Mouse (Mus musculus) liver, adult 2 months (tissue): ENCODE measurements around the gene Ago1. TPM values are rescaled to one million over a fixed set of nuclear protein-coding genes. Genes with fewer than 3 reads are reported as not detected.
A peak's percentile ranks its signal among the peaks of the same experiment; 100 is the strongest.

Experiments
- DNase-seq: peaks from one replicate; pipeline ENCODE4 v3.0.0-alpha.2; 2011; ENCODE audit warnings: low read depth, low spot score; ENCODE audit errors: extremely low read depth
- H3K27ac ChIP-seq: fragments of 200-500 bp; replicated peaks from 2 replicates; pipeline ENCODE4 v1.5.1; 2012; ENCODE audit warnings: low read depth, mild to moderate bottlenecking, control low read depth, inconsistent platforms, low read length; ENCODE audit not compliant: insufficient read depth
- H3K27me3 ChIP-seq: fragments of 200-500 bp; 2 replicates; pipeline ENCODE4 v1.6.1; 2012; ENCODE audit warnings: mild to moderate bottlenecking, moderate library complexity, low read length, inconsistent platforms; ENCODE audit not compliant: control insufficient read depth, insufficient read depth
- H3K36me3 ChIP-seq: fragments of 200-500 bp; 2 replicates; pipeline ENCODE4 v1.6.1; 2012; ENCODE audit warnings: low read length, inconsistent platforms; ENCODE audit not compliant: control insufficient read depth, insufficient read depth
- H3K4me1 ChIP-seq: fragments of 200-500 bp; 2 replicates; pipeline ENCODE4 v1.6.1; 2011; ENCODE audit warnings: low read length; ENCODE audit not compliant: control insufficient read depth, insufficient read depth
- H3K4me3 ChIP-seq: fragments of 200-500 bp; 2 replicates; pipeline ENCODE4 v1.5.1; 2011; ENCODE audit warnings: low read depth, mild to moderate bottlenecking, control low read depth, low read length, moderate library complexity; ENCODE audit not compliant: insufficient read depth
- H3K79me2 ChIP-seq: fragments of 200-500 bp; 2 replicates; pipeline ENCODE4 v1.6.1; 2012; ENCODE audit warnings: inconsistent platforms, mild to moderate bottlenecking, low read length, moderate library complexity; ENCODE audit not compliant: control insufficient read depth, insufficient read depth
- H3K9ac ChIP-seq: fragments of 200-500 bp; 2 replicates; pipeline ENCODE4 v1.6.1; 2012; ENCODE audit warnings: low read depth, mild to moderate bottlenecking, control low read depth, inconsistent platforms, low read length
- CTCF ChIP-seq: fragments of 200-500 bp; IDR thresholded peaks from 2 replicates; pipeline ENCODE4 v1.5.1; 2011; ENCODE audit warnings: low read depth, low read length, control low read depth
- POLR2A ChIP-seq: fragments of 200-500 bp; IDR thresholded peaks from 2 replicates; pipeline ENCODE4 v1.6.1; 2011; ENCODE audit warnings: low read length, control low read depth; ENCODE audit not compliant: insufficient read depth; ENCODE audit errors: extremely low read depth
- WGBS: fragments of 180-500 bp; shearing (Covaris S2); methylation state at CpG from one replicate; pipeline ENCODE4 v1.1.7; 2018; 5-methylcytosine and 5-hydroxymethylcytosine counted together
- polyA plus RNA-seq: library from polyadenylated mRNA; depleted of rRNA; stranded (reverse); fragments of >200 nt; gene quantifications from 2 replicates; pipeline ENCODE4 v1.2.3, GENCODE M21; 2012; rRNA removed
- total RNA-seq: library from RNA; depleted of rRNA; stranded (reverse); fragments of >200 nt; gene quantifications from 2 replicates; pipeline ENCODE4 v1.2.3, GENCODE M21; 2014; rRNA removed

Ago1 gene
- total and polyA plus RNA-seq, 2 experiments: 6.5 to 9.7 TPM

DNA sequence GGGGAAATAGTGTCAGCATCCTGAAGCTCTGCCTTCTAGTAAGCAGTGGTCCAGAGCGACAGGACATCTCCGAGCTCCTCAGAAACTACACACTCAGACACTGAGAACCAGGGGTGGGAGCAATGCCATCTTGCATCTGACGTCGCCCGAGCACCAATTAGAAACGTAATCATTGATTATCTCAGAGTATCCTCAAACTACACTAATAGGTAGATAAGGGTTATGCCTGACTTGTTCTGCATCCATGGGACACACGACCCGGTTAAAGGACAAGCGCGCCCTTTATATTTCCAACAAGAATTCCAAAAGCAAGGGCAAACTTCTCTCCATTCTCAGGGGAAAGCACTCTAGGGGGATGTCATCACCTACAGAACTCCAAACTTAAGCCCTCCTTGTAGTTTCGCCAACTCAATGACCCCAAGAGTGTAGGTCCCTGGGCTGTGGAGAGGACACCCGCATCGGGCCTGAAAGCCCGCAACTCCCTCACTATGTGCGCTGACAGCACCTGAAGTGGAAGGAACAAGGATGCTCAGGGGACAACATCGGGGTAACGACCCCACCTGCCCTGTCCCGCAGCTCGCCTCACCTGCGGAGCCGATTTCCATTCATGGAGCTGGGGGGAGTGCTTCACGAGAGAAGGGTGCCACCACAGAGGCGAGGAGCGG is 39.6 kb downstream of the Ago1 start:
- Histone ChIP-seq H3K4me3 (peak overlapping the region; percentile 93), H3K79me2 (peaks cover 4% of the 10 kb centered on the region; the same call in 1 of the 2 replicates), H3K4me1 (no peaks in the 10 kb centered on the region), H3K27ac (peak overlapping the region; percentile 79), H3K9ac (peak overlapping the region; percentile 89), H3K27me3 (no peaks in the 10 kb centered on the region), H3K36me3 (no peaks in the 10 kb centered on the region)
- no peak for TF ChIP-seq POLR2A
- TF ChIP-seq CTCF: no peak
- WGBS: 2% methylated on average over 24 of the region's 24 CpGs
- no peak for DNase-seq

- Histone ChIP-seq H3K4me1 (no peaks in the 10 kb centered on the region), H3K79me2 (peaks cover 12% of the 10 kb centered on the region; the same call in 1 of the 2 replicates), H3K27me3 (no peaks in the 10 kb centered on the region), H3K36me3 (no peaks in the 10 kb centered on the region), H3K27ac (no peak overlapping the region), H3K9ac (no peak overlapping the region), H3K4me3 (no peak overlapping the region)
- WGBS: 62% methylated on average over 2 of the region's 2 CpGs
- no peak for DNase-seq
- TF ChIP-seq CTCF (no peak), POLR2A (no peak)
Observed at GRCm38 (mm10) chr4:126423866-126424265, 44.5 kb downstream of the Ago1 start.

DNA sequence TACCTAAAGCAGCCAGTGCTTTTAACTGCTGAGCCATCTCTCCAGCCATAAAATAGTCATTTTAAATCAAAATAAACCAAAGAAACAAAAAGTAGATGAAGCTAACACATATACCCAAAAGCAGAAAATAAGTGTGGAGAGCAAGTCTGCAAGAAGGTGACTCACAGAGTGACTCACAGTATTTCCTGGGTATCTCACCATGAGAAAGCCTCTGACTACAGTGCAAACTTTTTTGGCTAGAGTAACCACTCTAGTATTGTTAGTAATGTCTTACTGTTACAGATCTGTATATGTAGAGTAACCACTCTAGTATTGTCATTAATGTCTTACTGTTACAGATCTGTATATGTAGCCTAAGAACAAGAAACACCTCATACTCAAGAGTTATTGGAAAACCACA is 52.7 kb downstream of the Ago1 start:
- H3K27me3 ChIP-seq: no peaks in the 10 kb centered on the region
- no peak for DNase-seq

DNA sequence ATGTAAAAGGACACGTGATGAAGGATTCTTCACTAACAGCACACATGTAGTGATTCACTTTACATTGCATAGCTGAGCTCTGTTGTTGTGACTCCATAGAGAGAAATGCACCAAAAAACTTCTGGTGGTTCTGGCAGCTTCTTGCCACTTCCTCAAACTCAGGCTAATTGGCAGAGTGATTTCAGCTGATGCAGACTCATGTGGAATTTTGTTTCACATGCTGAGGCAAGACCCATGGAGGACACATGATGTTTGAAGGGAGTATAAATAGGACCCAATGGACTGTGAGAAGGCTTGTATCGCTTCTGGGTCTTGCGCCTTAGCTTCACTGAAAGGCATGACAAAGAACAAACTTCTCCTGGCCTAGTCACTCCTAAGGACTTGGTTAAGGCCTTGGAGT is 55.9 kb downstream of the Ago1 start:
- DNase-seq: peak; percentile 8
- WGBS: 95% methylated on average over 3 of the region's 3 CpGs
- no peak for TF ChIP-seq CTCF
- no peak for TF ChIP-seq POLR2A
- no peaks in the 10 kb centered on the region for H3K27me3 ChIP-seq
- H3K36me3 ChIP-seq: peaks cover 10% of the 10 kb centered on the region
- H3K27ac ChIP-seq: no peak overlapping the region
- H3K79me2 ChIP-seq: peaks cover 3% of the 10 kb centered on the region; the same call in 1 of the 2 replicates
- H3K9ac ChIP-seq: no peak overlapping the region
- peaks cover 3% of the 10 kb centered on the region; the same call in 1 of the 2 replicates for H3K4me1 ChIP-seq
- H3K4me3 ChIP-seq: no peak overlapping the region

More for the DNA sequence above, 52.7 kb downstream of the Ago1 start:
- Histone ChIP-seq H3K4me1 (no peaks in the 10 kb centered on the region), H3K36me3 (peaks cover 10% of the 10 kb centered on the region), H3K4me3 (no peak overlapping the region), H3K79me2 (peaks cover 11% of the 10 kb centered on the region; the same call in 1 of the 2 replicates), H3K9ac (no peak overlapping the region), H3K27ac (no peak overlapping the region)
- TF ChIP-seq POLR2A (no peak), CTCF (no peak)

Other genes starting within 250 kb of the Ago1 start
- 7.5 and 8.2 TPM in 2 replicates for gene Map7d1, start 212.2 kb downstream of the Ago1 start, total RNA-seq
- gene Map7d1, start 212.2 kb downstream of the Ago1 start, polyA plus RNA-seq: 18.5 and 19.1 TPM in 2 replicates
- gene Trappc3, start 206.3 kb downstream of the Ago1 start, total RNA-seq: 38.2 and 45.8 TPM in 2 replicates
- gene Trappc3, start 206.3 kb downstream of the Ago1 start, polyA plus RNA-seq: 24.1 and 30.6 TPM in 2 replicates
- gene Col8a2, start 181.8 kb downstream of the Ago1 start, total RNA-seq: 0.07 and 0.09 TPM in 2 replicates
- 0.10 and 0.17 TPM in 2 replicates for gene Col8a2, start 181.8 kb downstream of the Ago1 start, polyA plus RNA-seq
- gene Adprhl2, start 146.9 kb downstream of the Ago1 start, total RNA-seq: 12.1 and 13.2 TPM in 2 replicates
- 24.4 and 27.6 TPM in 2 replicates for gene Adprhl2, start 146.9 kb downstream of the Ago1 start, polyA plus RNA-seq
- gene Tekt2, start 142.9 kb downstream of the Ago1 start, total RNA-seq: 0.20 and 0.37 TPM in 2 replicates
- 0.20 and 0.43 TPM in 2 replicates for gene Tekt2, start 142.9 kb downstream of the Ago1 start, polyA plus RNA-seq
- 8.6 and 14.3 TPM in 2 replicates for gene Ago3, start 39.0 kb downstream of the Ago1 start, total RNA-seq
- gene Ago3, start 39.0 kb downstream of the Ago1 start, polyA plus RNA-seq: 4.9 and 5.1 TPM in 2 replicates
- 2.2 and 2.3 TPM in 2 replicates for gene Ago4, start 64.9 kb upstream of the Ago1 start, total RNA-seq
- 0.65 and 0.82 TPM in 2 replicates for gene Ago4, start 64.9 kb upstream of the Ago1 start, polyA plus RNA-seq
- gene Clspn, start 88.4 kb upstream of the Ago1 start, total RNA-seq: 0.28 and 0.40 TPM in 2 replicates
- 0.05 and 0.15 TPM in 2 replicates for gene Clspn, start 88.4 kb upstream of the Ago1 start, polyA plus RNA-seq
- 3.3 and 3.7 TPM in 2 replicates for gene 5730409E04Rik, start 141.2 kb upstream of the Ago1 start, total RNA-seq
- gene 5730409E04Rik, start 141.2 kb upstream of the Ago1 start, polyA plus RNA-seq: 4.5 and 4.8 TPM in 2 replicates
- 94.4 and 99.1 TPM in 2 replicates for gene Psmb2, start 209.0 kb upstream of the Ago1 start, total RNA-seq
- gene Psmb2, start 209.0 kb upstream of the Ago1 start, polyA plus RNA-seq: 149 and 192 TPM in 2 replicates